Mouse (Mus musculus) G1E (cell line): ENCODE data around the gene Cul7.

ENCODE experiments used
- CTCF ChIP-seq: IDR thresholded peaks from 2 replicates; pipeline ENCODE4 v1.5.1; 2012; ENCODE audit warnings: low read depth, low read length, inconsistent platforms, mixed read lengths
- POLR2AphosphoS5 ChIP-seq: IDR thresholded peaks from 2 replicates; pipeline ENCODE4 v1.6.1; 2012; ENCODE audit warnings: low read depth, low read length, inconsistent platforms; ENCODE audit not compliant: insufficient replicate concordance
- TAL1 ChIP-seq: conservative IDR thresholded peaks from 2 replicates; pipeline ENCODE4 v1.6.1; 2012; ENCODE audit warnings: low read depth, low read length, inconsistent platforms, mixed read lengths

DNA sequence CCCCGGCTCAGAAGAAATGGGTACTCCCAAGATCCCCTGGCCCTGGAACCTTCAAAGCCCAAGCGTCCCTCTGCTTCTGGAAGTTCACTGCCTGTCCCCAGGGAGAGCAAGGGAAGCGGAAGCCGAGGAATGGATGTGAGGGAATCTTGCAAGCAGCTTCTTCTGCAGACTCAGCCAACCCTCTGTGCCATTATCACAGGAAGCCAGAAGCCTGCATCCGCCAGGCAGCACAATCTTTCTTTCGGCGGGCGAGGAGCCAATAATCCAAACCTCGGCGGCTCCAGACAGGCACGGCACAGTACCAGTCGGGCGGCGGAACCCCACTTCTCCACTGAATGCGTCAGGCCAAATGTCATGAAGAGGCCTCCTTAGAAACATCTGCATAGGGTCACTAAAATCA is 28.8 kb upstream of the Cul7 start:
- TF ChIP-seq CTCF (no peak), TAL1 (no peak), POLR2AphosphoS5 (no peak)
